Mouse (Mus musculus): ENCODE results near the gene BC049715. TPM values are rescaled to one million over a fixed set of nuclear protein-coding genes. Genes with fewer than 3 reads are reported as not detected.

Gene BC049715
- polyA plus RNA-seq, 1 experiment from 2014 or later = 0.46 TPM

- H3K27ac ChIP-seq (ENCODE audit: low read length) = no peak overlapping the region
- H3K4me2 ChIP-seq (ENCODE audit: low read depth, low read length) = no peak overlapping the region
- no peaks in the 10 kb centered on the region for H3K9me3 ChIP-seq (replicated peaks; ENCODE audit: control insufficient read depth, low read length)
- ATAC-seq (ENCODE audit: insufficient read depth, low FRiP score) = no peak
- no peak overlapping the region for H3K4me3 ChIP-seq (replicated peaks; ENCODE audit: low read length)
- no peak overlapping the region for H3K9ac ChIP-seq (ENCODE audit: low read length)
- H3K36me3 ChIP-seq (ENCODE audit: control insufficient read depth, insufficient read depth, low read length) = no peaks in the 10 kb centered on the region
- peaks cover 10% of the 10 kb centered on the region for H3K4me1 ChIP-seq (ENCODE audit: control insufficient read depth, insufficient read depth, low read length)
- WGBS = 73% methylated on average over 4 of the region's 4 CpGs
- no peaks in the 10 kb centered on the region for H3K27me3 ChIP-seq (ENCODE audit: control insufficient read depth, insufficient read depth, low read length)
Measured at GRCm38 (mm10) chr6:136852348-136852747, 24.9 kb downstream of the BC049715 start.

- Histone ChIP-seq H3K4me2 (ENCODE audit: low read depth, low read length) (no peak overlapping the region), H3K36me3 (ENCODE audit: control insufficient read depth, insufficient read depth, low read length) (no peaks in the 10 kb centered on the region), H3K27me3 (ENCODE audit: control insufficient read depth, insufficient read depth, low read length) (no peaks in the 10 kb centered on the region), H3K9ac (ENCODE audit: low read length) (no peak overlapping the region), H3K4me3 (replicated peaks; ENCODE audit: low read length) (no peak overlapping the region), H3K9me3 (replicated peaks; ENCODE audit: control insufficient read depth, low read length) (no peaks in the 10 kb centered on the region), H3K4me1 (ENCODE audit: control insufficient read depth, insufficient read depth, low read length) (peaks cover 14% of the 10 kb centered on the region), H3K27ac (ENCODE audit: low read length) (no peak overlapping the region)
- 47% methylated on average over 3 of the region's 3 CpGs for WGBS
- ATAC-seq (ENCODE audit: insufficient read depth, low FRiP score) = no peak
Measured at GRCm38 (mm10) chr6:136852762-136853161, 25.3 kb downstream of the BC049715 start.

GRCm38 (mm10) chr6:136854361-136854781, 26.9 kb downstream of the BC049715 start:
- H3K4me3 ChIP-seq (replicated peaks; ENCODE audit: low read length) = no peak overlapping the region
- H3K9ac ChIP-seq (ENCODE audit: low read length) = no peak overlapping the region
- no peak overlapping the region for H3K27ac ChIP-seq (ENCODE audit: low read length)
- no peaks in the 10 kb centered on the region for H3K27me3 ChIP-seq (ENCODE audit: control insufficient read depth, insufficient read depth, low read length)
- WGBS = 74% methylated on average over 11 of the region's 11 CpGs
- H3K4me1 ChIP-seq (ENCODE audit: control insufficient read depth, insufficient read depth, low read length) = peaks cover 24% of the 10 kb centered on the region
- H3K36me3 ChIP-seq (ENCODE audit: control insufficient read depth, insufficient read depth, low read length) = no peaks in the 10 kb centered on the region
- no peak for ATAC-seq (ENCODE audit: insufficient read depth, low FRiP score)
- no peaks in the 10 kb centered on the region for H3K9me3 ChIP-seq (replicated peaks; ENCODE audit: control insufficient read depth, low read length)
- H3K4me2 ChIP-seq (ENCODE audit: low read depth, low read length) = no peak overlapping the region

DNA sequence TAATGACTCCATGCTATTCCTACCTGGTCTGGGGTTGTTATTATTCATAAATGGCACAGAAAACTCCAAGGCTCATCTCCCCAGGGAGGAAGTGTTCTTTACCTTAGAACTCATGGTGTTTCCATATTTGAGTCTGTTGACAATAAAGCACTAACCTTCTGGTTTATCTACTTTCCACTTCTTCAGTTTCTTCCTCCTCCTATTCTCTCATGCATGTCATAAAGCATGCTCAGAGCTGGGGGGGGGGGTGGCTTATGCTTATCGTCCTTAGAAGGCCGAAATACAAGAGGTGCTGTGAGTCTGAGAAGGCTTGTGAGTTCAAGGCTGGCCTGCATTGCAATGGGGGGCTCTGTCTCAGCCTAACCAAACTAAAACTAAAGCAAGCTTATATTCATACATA, 27.8 kb downstream of the BC049715 start:
- Histone ChIP-seq H3K27me3 (ENCODE audit: control insufficient read depth, insufficient read depth, low read length) (no peaks in the 10 kb centered on the region), H3K27ac (ENCODE audit: low read length) (peak overlapping the region; percentile 93; the same call in 1 of the 2 replicates), H3K9me3 (replicated peaks; ENCODE audit: control insufficient read depth, low read length) (no peaks in the 10 kb centered on the region), H3K36me3 (ENCODE audit: control insufficient read depth, insufficient read depth, low read length) (no peaks in the 10 kb centered on the region), H3K4me2 (ENCODE audit: low read depth, low read length) (peak overlapping the region; percentile 41), H3K4me3 (replicated peaks; ENCODE audit: low read length) (peak overlapping the region; percentile 34; the same call in 1 of the 2 replicates), H3K9ac (ENCODE audit: low read length) (no peak overlapping the region), H3K4me1 (ENCODE audit: control insufficient read depth, insufficient read depth, low read length) (peaks cover 24% of the 10 kb centered on the region)
- WGBS = 78% methylated on average over 2 of the region's 2 CpGs
- no peak for ATAC-seq (ENCODE audit: insufficient read depth, low FRiP score)

GRCm38 (mm10) chr6:136856071-136856636, 28.7 kb downstream of the BC049715 start:
- Histone ChIP-seq H3K4me3 (replicated peaks; ENCODE audit: low read length) (peak overlapping the region; percentile 34), H3K27me3 (ENCODE audit: control insufficient read depth, insufficient read depth, low read length) (no peaks in the 10 kb centered on the region), H3K4me2 (ENCODE audit: low read depth, low read length) (peak overlapping the region; percentile 41), H3K9ac (ENCODE audit: low read length) (peak overlapping the region; percentile 63), H3K27ac (ENCODE audit: low read length) (peak overlapping the region; percentile 93), H3K9me3 (replicated peaks; ENCODE audit: control insufficient read depth, low read length) (no peaks in the 10 kb centered on the region), H3K4me1 (ENCODE audit: control insufficient read depth, insufficient read depth, low read length) (peaks cover 24% of the 10 kb centered on the region), H3K36me3 (ENCODE audit: control insufficient read depth, insufficient read depth, low read length) (no peaks in the 10 kb centered on the region)
- peak; percentile 70; the same call in 1 of the 2 replicates for ATAC-seq (ENCODE audit: insufficient read depth, low FRiP score)
- 41% methylated on average over 14 of the region's 14 CpGs for WGBS

GRCm38 (mm10) chr6:136857186-136857872, 29.9 kb downstream of the BC049715 start, which contains the start of gene Art4:
Art4 (minus strand) TSS chr6:136857733.
- Histone ChIP-seq H3K4me1 (ENCODE audit: control insufficient read depth, insufficient read depth, low read length) (peaks cover 24% of the 10 kb centered on the region), H3K9me3 (replicated peaks; ENCODE audit: control insufficient read depth, low read length) (no peaks in the 10 kb centered on the region), H3K27ac (ENCODE audit: low read length) (peak within 1 kb of the TSS; percentile 82), H3K4me3 (replicated peaks; ENCODE audit: low read length) (peak within 1 kb of the TSS; percentile 37), H3K27me3 (ENCODE audit: control insufficient read depth, insufficient read depth, low read length) (no peaks in the 10 kb centered on the region), H3K4me2 (ENCODE audit: low read depth, low read length) (peak within 1 kb of the TSS; percentile 42), H3K9ac (ENCODE audit: low read length) (peak within 1 kb of the TSS; percentile 62), H3K36me3 (ENCODE audit: control insufficient read depth, insufficient read depth, low read length) (no peaks in the 10 kb centered on the region)
- ATAC-seq (ENCODE audit: insufficient read depth, low FRiP score) = peak; percentile 63
- 38% methylated on average over 18 of the region's 18 CpGs for WGBS

GRCm38 (mm10) chr6:136857873-136858260, 30.4 kb downstream of the BC049715 start:
- H3K27me3 ChIP-seq (ENCODE audit: control insufficient read depth, insufficient read depth, low read length) = no peaks in the 10 kb centered on the region
- H3K36me3 ChIP-seq (ENCODE audit: control insufficient read depth, insufficient read depth, low read length) = no peaks in the 10 kb centered on the region
- peak overlapping the region; percentile 62 for H3K9ac ChIP-seq (ENCODE audit: low read length)
- peak overlapping the region; percentile 37; the same call in 1 of the 2 replicates for H3K4me3 ChIP-seq (replicated peaks; ENCODE audit: low read length)
- 5% methylated on average over 11 of the region's 11 CpGs for WGBS
- H3K4me1 ChIP-seq (ENCODE audit: control insufficient read depth, insufficient read depth, low read length) = peaks cover 24% of the 10 kb centered on the region
- H3K4me2 ChIP-seq (ENCODE audit: low read depth, low read length) = peak overlapping the region; percentile 42
- peak overlapping the region; percentile 82 for H3K27ac ChIP-seq (ENCODE audit: low read length)
- no peaks in the 10 kb centered on the region for H3K9me3 ChIP-seq (replicated peaks; ENCODE audit: control insufficient read depth, low read length)
- peak; percentile 68 for ATAC-seq (ENCODE audit: insufficient read depth, low FRiP score)

- H3K9ac ChIP-seq (ENCODE audit: low read length) = 0 out of 2 replicates have a peak overlapping the region, but pooled peaks have one; percentile 25
- ATAC-seq (ENCODE audit: insufficient read depth, low FRiP score) = no peak
- H3K27ac ChIP-seq (ENCODE audit: low read length) = peak overlapping the region; percentile 82
Measured at GRCm38 (mm10) chr6:136858420-136858819, 31.0 kb downstream of the BC049715 start.

GRCm38 (mm10) chr6:136861020-136861419, 33.6 kb downstream of the BC049715 start:
- Histone ChIP-seq H3K4me1 (ENCODE audit: control insufficient read depth, insufficient read depth, low read length) (peaks cover 26% of the 10 kb centered on the region), H3K9ac (ENCODE audit: low read length) (peak overlapping the region; percentile 44), H3K36me3 (ENCODE audit: control insufficient read depth, insufficient read depth, low read length) (no peaks in the 10 kb centered on the region), H3K4me2 (ENCODE audit: low read depth, low read length) (no peak overlapping the region), H3K27ac (ENCODE audit: low read length) (0 out of 2 replicates have a peak overlapping the region, but pooled peaks have one; percentile 7), H3K9me3 (replicated peaks; ENCODE audit: control insufficient read depth, low read length) (no peaks in the 10 kb centered on the region), H3K4me3 (replicated peaks; ENCODE audit: low read length) (no peak overlapping the region), H3K27me3 (ENCODE audit: control insufficient read depth, insufficient read depth, low read length) (no peaks in the 10 kb centered on the region)
- ATAC-seq (ENCODE audit: insufficient read depth, low FRiP score) = peak; percentile 23; the same call in 1 of the 2 replicates
- WGBS = 33% methylated on average over 9 of the region's 9 CpGs

More at GRCm38 (mm10) chr6:136858420-136858819, 31.0 kb downstream of the BC049715 start:
- 44% methylated on average over 8 of the region's 8 CpGs for WGBS
- H3K4me3 ChIP-seq (replicated peaks; ENCODE audit: low read length) = no peak overlapping the region
- H3K36me3 ChIP-seq (ENCODE audit: control insufficient read depth, insufficient read depth, low read length) = no peaks in the 10 kb centered on the region
- H3K27me3 ChIP-seq (ENCODE audit: control insufficient read depth, insufficient read depth, low read length) = no peaks in the 10 kb centered on the region
- H3K4me2 ChIP-seq (ENCODE audit: low read depth, low read length) = 0 out of 2 replicates have a peak overlapping the region, but pooled peaks have one; percentile 42
- H3K9me3 ChIP-seq (replicated peaks; ENCODE audit: control insufficient read depth, low read length) = no peaks in the 10 kb centered on the region
- peaks cover 24% of the 10 kb centered on the region for H3K4me1 ChIP-seq (ENCODE audit: control insufficient read depth, insufficient read depth, low read length)

Measured in stomach, embryonic 16.5 days (tissue).